Mouse (Mus musculus) hindbrain, embryonic 12.5 days (tissue): ENCODE data around the gene Tex33. TPM values are rescaled to one million over a fixed set of nuclear protein-coding genes. Genes with fewer than 3 reads are reported as not detected.
"Not testable (repeated sequence)": the region's sequence is repeated elsewhere in the genome, so short reads cannot be mapped to it uniquely, and the experiment has no call there.

Source experiments
- ATAC-seq: fragments of 200-750 bp; cut with Nextera tagmentation; 2 replicates; pipeline ENCODE4 v1.8.0; 2017; ENCODE audit warnings: moderate TSS enrichment; ENCODE audit not compliant: low FRiP score
- H3K27ac ChIP-seq: fragments of 300-500 bp; sonication (generic); 2 replicates; pipeline ENCODE4 v1.5.1; 2016; ENCODE audit warnings: mild to moderate bottlenecking
- H3K27me3 ChIP-seq: fragments of 300-500 bp; sonication (generic); 2 replicates; pipeline ENCODE4 v1.6.1; 2016; ENCODE audit warnings: mild to moderate bottlenecking
- H3K36me3 ChIP-seq: fragments of 300-500 bp; sonication (generic); 2 replicates; pipeline ENCODE4 v1.6.1; 2016; ENCODE audit warnings: mild to moderate bottlenecking
- H3K4me1 ChIP-seq: fragments of 300-500 bp; sonication (generic); 2 replicates; pipeline ENCODE4 v1.6.1; 2016
- H3K4me2 ChIP-seq: fragments of 300-500 bp; sonication (generic); replicated peaks from 2 replicates; pipeline ENCODE4 v1.6.1; 2016; ENCODE audit warnings: mild to moderate bottlenecking
- H3K4me3 ChIP-seq: fragments of 300-500 bp; sonication (generic); 2 replicates; pipeline ENCODE4 v1.5.1; 2016; ENCODE audit warnings: mild to moderate bottlenecking
- H3K9ac ChIP-seq: fragments of 300-500 bp; sonication (generic); 2 replicates; pipeline ENCODE4 v1.6.1; 2016; ENCODE audit warnings: mild to moderate bottlenecking, moderate library complexity
- H3K9me3 ChIP-seq: fragments of 300-500 bp; sonication (generic); replicated peaks from 2 replicates; pipeline ENCODE4 v1.6.1; 2016; ENCODE audit warnings: mild to moderate bottlenecking
- WGBS: fragments of 180-500 bp; shearing (Covaris S2); methylation state at CpG from one replicate; pipeline ENCODE4 v1.1.7; 2016; 5-methylcytosine and 5-hydroxymethylcytosine counted together
- microRNA-seq: library from miRNA; unstranded; fragments of <30 nt; microRNA quantifications from one replicate; pipeline ENCODE4, GENCODE M21; 2017
- polyA plus RNA-seq: library from polyadenylated mRNA; unstranded; fragments of >200 nt; fragmentation: Nextera tagmentation; extraction: Ambion mirVana; gene quantifications from 2 replicates; pipeline ENCODE4 v1.2.1, GENCODE M21; 2016

The Tex33 gene
- polyA plus RNA-seq, 1 experiment from 2014 or later = not detected

- Histone ChIP-seq H3K27me3 (no peaks in the 10 kb centered on the region), H3K4me2 (no peak overlapping the region), H3K4me3 (no peak overlapping the region), H3K36me3 (no peaks in the 10 kb centered on the region), H3K4me1 (0 out of 2 replicates have a peak, but pooled peaks cover 3% of the 10 kb centered on the region), H3K9me3 (no peaks in the 10 kb centered on the region), H3K9ac (no peak overlapping the region), H3K27ac (no peak overlapping the region)
- 90% methylated on average over 4 of the region's 4 CpGs for WGBS
- no peak for ATAC-seq
Observed at GRCm38 (mm10) chr15:78330706-78331105, 65.0 kb downstream of the Tex33 start.

- H3K4me2 ChIP-seq, H3K27ac ChIP-seq, H3K4me1 ChIP-seq, H3K4me3 ChIP-seq, H3K36me3 ChIP-seq, H3K9ac ChIP-seq, ATAC-seq, H3K27me3 ChIP-seq, H3K9me3 ChIP-seq: not testable (repeated sequence)
- WGBS = 77% methylated on average over 6 of the region's 6 CpGs
Observed at GRCm38 (mm10) chr15:78329972-78330371, 65.7 kb downstream of the Tex33 start.

- no peaks in the 10 kb centered on the region for H3K9me3 ChIP-seq
- no peak for ATAC-seq
- no peaks in the 10 kb centered on the region for H3K27me3 ChIP-seq
- H3K4me1 ChIP-seq = 0 out of 2 replicates have a peak, but pooled peaks cover 3% of the 10 kb centered on the region
- no peak overlapping the region for H3K4me2 ChIP-seq
- H3K36me3 ChIP-seq = no peaks in the 10 kb centered on the region
- H3K27ac ChIP-seq = no peak overlapping the region
- 59% methylated on average over 3 of the region's 3 CpGs for WGBS
- no peak overlapping the region for H3K9ac ChIP-seq
- no peak overlapping the region for H3K4me3 ChIP-seq
Observed at GRCm38 (mm10) chr15:78328520-78329097, 67.1 kb downstream of the Tex33 start.

Small RNAs within 50 kb of the gene (microRNA-seq; reads per million reads assigned to microRNA genes)
- not detected for gene Mir7676-2

Other genes starting within 250 kb of the Tex33 start
- gene Ift27, start 221.8 kb downstream of the Tex33 start, polyA plus RNA-seq = 87.8 and 99.9 TPM in 2 replicates
- gene Pvalb, start 189.5 kb downstream of the Tex33 start, polyA plus RNA-seq = 4.2 and 10.2 TPM in 2 replicates
- 3.9 and 5.4 TPM in 2 replicates for gene Ncf4, start 151.1 kb downstream of the Tex33 start, polyA plus RNA-seq
- gene Csf2rb2, start 90.2 kb downstream of the Tex33 start, polyA plus RNA-seq = 0.28 and 0.31 TPM in 2 replicates
- gene Csf2rb, start 70.2 kb downstream of the Tex33 start, polyA plus RNA-seq = 1.7 and 2.1 TPM in 2 replicates
- gene Tst, start 10.0 kb upstream of the Tex33 start, polyA plus RNA-seq = 7.0 and 9.3 TPM in 2 replicates
- gene Mpst, start 10.5 kb upstream of the Tex33 start, polyA plus RNA-seq = 1.7 and 1.8 TPM in 2 replicates
- gene Kctd17, start 32.7 kb upstream of the Tex33 start, polyA plus RNA-seq = 79.8 and 85.2 TPM in 2 replicates
- gene Tmprss6, start 72.7 kb upstream of the Tex33 start, polyA plus RNA-seq = 0.14 TPM in 1 of 2 replicates, not detected in the other
- gene Il2rb, start 99.4 kb upstream of the Tex33 start, polyA plus RNA-seq = 0.07 and 0.14 TPM in 2 replicates
- 11.6 and 13.0 TPM in 2 replicates for gene C1qtnf6, start 135.5 kb upstream of the Tex33 start, polyA plus RNA-seq
- gene Sstr3, start 148.8 kb upstream of the Tex33 start, polyA plus RNA-seq = 0.09 and 0.57 TPM in 2 replicates
- gene Rac2, start 176.9 kb upstream of the Tex33 start, polyA plus RNA-seq = 4.9 and 5.7 TPM in 2 replicates
- gene Cyth4, start 201.1 kb upstream of the Tex33 start, polyA plus RNA-seq = 6.3 and 7.8 TPM in 2 replicates